In genomic region chr11:51858528-51859051, GRCm38 (mm10) we compare ENCODE assay signal across 8 mouse cellular contexts. TPM values are rescaled to one million over a fixed set of nuclear protein-coding genes. Genes with fewer than 3 reads are reported as not detected.
DNase-seq lines count a peak whose midpoint lies in the region; ATAC-seq and TF ChIP-seq lines count a peak whose summit lies in the region.

No protein-coding gene starts in this region.

- H3K27me3 ChIP-seq in hindbrain, embryonic 16.5 days (replicated peaks; ENCODE audit: control insufficient read depth, insufficient read depth, low read length) = peaks cover 3% of the 10 kb centered on the region

- DNase-seq in Muller cell, postnatal 12 days (ENCODE audit: inconsistent ontology term) = peak; percentile 73
- DNase-seq in cerebellum, postnatal 25 days = peak; percentile 68 to 79
- DNase-seq in gastrocnemius, adult 2 months = peak; percentile 93
- DNase-seq in left cerebral cortex, adult 18-20 months (ENCODE audit: low spot score in 2 of 2) = peak; percentile 62 to 70
- DNase-seq in lung, postnatal 36 days = peak; percentile 93
- DNase-seq in right cerebral cortex, adult 18-20 months = peak; percentile 82
- peak; percentile 77 for DNase-seq in urinary bladder, adult 2 months (ENCODE audit: low spot score)

- TF ChIP-seq CTCF in gastrocnemius, adult 2 months (IDR thresholded peaks at IDR 0.05) = peak; percentile 1; the same call in 1 of the 2 replicates

- intact Hi-C loops in gastrocnemius, adult 2 months (cut with DNase I) = loop anchor here (1.0 to 5.0 kb wide), 4 partner anchors 18 to 146 kb away; partner anchors contain the start of gene Cdkl3

- peak overlapping the region; percentile 89 for H3K4me3 ChIP-seq in gastrocnemius, adult 2 months
- peak overlapping the region; percentile 71 for H3K4me3 ChIP-seq in hindbrain, embryonic 16.5 days (ENCODE audit: low read length)

- H3K9ac ChIP-seq in hindbrain, embryonic 16.5 days (ENCODE audit: low read depth, low read length) = peak overlapping the region; percentile 78

- 1% methylated on average over 27 of the region's 28 CpGs for WGBS in hindbrain, embryonic 16.5 days

- ATAC-seq in hindbrain, embryonic 16.5 days = peak; percentile 22; the same call in 1 of the 2 replicates

- H3K4me1 ChIP-seq in hindbrain, embryonic 16.5 days (ENCODE audit: control insufficient read depth, insufficient read depth, low read depth, low read length) = peaks cover 12% of the 10 kb centered on the region

- H3K9me3 ChIP-seq in hindbrain, embryonic 16.5 days (ENCODE audit: control insufficient read depth, low read length) = no peaks in the 10 kb centered on the region

- peak overlapping the region; percentile 98 for H3K27ac ChIP-seq in gastrocnemius, adult 2 months
- peak overlapping the region; percentile 75 for H3K27ac ChIP-seq in hindbrain, embryonic 16.5 days (ENCODE audit: low read depth, low read length)

- no peaks in the 10 kb centered on the region for H3K36me3 ChIP-seq in hindbrain, embryonic 16.5 days (ENCODE audit: control insufficient read depth, insufficient read depth, low read length)

- H3K4me2 ChIP-seq in hindbrain, embryonic 16.5 days (ENCODE audit: low read length) = peak overlapping the region; percentile 98

RNA-seq across cellular contexts. Expression of gene Jade2, which starts 1.1 kb away (rescaled TPM):
- total RNA-seq in gastrocnemius, adult 2 months (2021) = 1 to 10 TPM; 7.8 to 7.9 TPM
- 1.1 TPM in 2 replicates for polyA plus RNA-seq in hindbrain, embryonic 16.5 days (2015; fragmentation: Nextera tagmentation; extraction: Ambion mirVana)
- 10 to 100 TPM; 65.4 to 70.5 TPM for total RNA-seq in left cerebral cortex, adult 18-20 months (2021)
- 10.6 and 16.1 TPM in 2 replicates for polyA plus RNA-seq in urinary bladder, adult 2 months (2012; rRNA removed)

Comparison
In these comparisons a context has a peak if more than half of its experiments do, and no peak if none do; other contexts are left out.
1. Peak in every context shown above with its lines: DNase-seq, ATAC-seq, H3K4me3 ChIP-seq and H3K27ac ChIP-seq.
2. RNA of gene Jade2, which starts 1.1 kb away (total RNA-seq): 65.4 to 70.5 TPM in left cerebral cortex, adult 18-20 months; 7.8 to 7.9 TPM in gastrocnemius, adult 2 months; every median in the first group is over 4 times any median in the second.